Mouse (Mus musculus) gastrocnemius, postnatal 10 days (tissue): ENCODE data around the gene Hp1bp3. TPM values are rescaled to one million over a fixed set of nuclear protein-coding genes. Genes with fewer than 3 reads are reported as not detected.

Experiments
- DNase-seq: peaks from one replicate; pipeline ENCODE4 v3.0.0; 2021; ENCODE audit warnings: mixed read lengths
- long read RNA-seq, 2 experiments: library from polyadenylated mRNA; stranded (forward); transcript quantifications; one replicate each; pipeline ENCODE4 v2.0.0; 2021
- total RNA-seq, 2 experiments: library from RNA; stranded (reverse); gene quantifications; 2 replicates each; pipeline ENCODE4 v1.2.3; 2021

Gene Hp1bp3
- 10 to 100 TPM; 65.5 to 73.8 TPM for total RNA-seq
- long read RNA-seq, experiment 1, transcript Hp1bp3-201 (13 exons, 3,311 nt) = minor isoform, 14 of 57 reads
- long read RNA-seq, experiment 1, transcript Hp1bp3-202 (12 exons, 3,113 nt) = major isoform, 15 of 57 reads
- long read RNA-seq, experiment 1, partial matches to known transcripts = 12 of 57 reads
- long read RNA-seq, experiment 1, other reads (novel, unspliced or antisense) = 14 of 57 reads
- long read RNA-seq, experiment 2, transcript Hp1bp3-201 (13 exons, 3,311 nt) = minor isoform, 5 of 42 reads
- long read RNA-seq, experiment 2, transcript Hp1bp3-202 (12 exons, 3,113 nt) = major isoform, 16 of 42 reads
- long read RNA-seq, experiment 2, partial matches to known transcripts = 18 of 42 reads
- long read RNA-seq, experiment 2, other reads (novel, unspliced or antisense) = 3 of 42 reads

DNA sequence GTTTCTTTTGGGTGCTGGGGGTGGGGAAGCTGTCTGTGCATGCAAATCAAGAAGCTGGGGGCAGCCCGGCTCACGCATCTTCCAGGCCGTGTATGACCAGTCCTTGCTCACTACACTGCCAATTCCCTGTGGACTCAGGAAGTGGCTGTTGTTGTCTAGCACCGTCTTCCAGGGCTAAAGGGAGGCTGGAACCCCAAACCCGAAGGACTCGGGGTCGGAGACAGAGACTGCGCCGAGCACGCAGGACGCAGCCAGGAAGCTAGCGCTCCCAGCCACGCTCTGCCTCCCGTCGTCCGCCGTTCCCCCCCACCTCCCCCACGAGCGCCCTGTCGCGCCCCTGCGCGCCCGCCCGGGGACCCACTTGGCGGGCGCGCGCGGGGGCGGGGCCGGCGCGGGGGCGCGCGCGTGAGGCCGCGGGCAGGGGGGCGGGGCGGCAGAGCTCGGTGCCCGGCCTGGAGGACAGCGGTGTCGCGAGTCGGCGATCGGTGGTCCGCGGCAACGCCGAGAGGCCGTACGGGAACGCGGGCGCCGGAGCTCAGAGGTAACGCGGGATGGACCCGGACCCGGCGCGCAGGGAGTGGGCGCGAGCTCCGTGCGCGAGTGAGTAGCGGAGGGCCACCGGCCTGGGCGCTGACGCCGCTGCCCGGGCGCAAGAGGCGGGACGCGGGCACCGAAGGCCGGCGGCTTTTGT is at the start of gene Hp1bp3:
Gene Hp1bp3 (plus strand): TSS at position 97 of the 691 bp plus-strand sequence.
- DNase-seq = peak; percentile 82

DNA sequence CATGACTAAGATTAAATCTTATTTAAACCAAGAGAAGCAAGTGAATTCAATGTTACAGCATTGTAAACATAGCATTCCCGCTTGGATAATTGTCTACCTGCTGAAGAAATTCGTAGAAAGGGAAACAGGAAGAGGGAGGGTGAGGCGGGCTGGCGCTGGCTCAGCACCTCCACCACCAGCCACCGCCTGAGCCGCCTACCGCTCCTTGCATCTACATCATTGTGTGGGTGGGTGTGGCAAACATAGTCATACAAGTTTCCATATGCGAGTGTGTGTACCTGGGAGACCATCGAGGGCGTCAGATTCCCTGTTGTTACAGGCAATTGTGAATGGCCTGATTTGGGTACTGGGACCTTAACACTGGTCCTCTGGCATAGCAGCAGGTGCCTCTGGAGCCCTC is 49.6 kb upstream of the Hp1bp3 start:
- no peak for DNase-seq

DNA sequence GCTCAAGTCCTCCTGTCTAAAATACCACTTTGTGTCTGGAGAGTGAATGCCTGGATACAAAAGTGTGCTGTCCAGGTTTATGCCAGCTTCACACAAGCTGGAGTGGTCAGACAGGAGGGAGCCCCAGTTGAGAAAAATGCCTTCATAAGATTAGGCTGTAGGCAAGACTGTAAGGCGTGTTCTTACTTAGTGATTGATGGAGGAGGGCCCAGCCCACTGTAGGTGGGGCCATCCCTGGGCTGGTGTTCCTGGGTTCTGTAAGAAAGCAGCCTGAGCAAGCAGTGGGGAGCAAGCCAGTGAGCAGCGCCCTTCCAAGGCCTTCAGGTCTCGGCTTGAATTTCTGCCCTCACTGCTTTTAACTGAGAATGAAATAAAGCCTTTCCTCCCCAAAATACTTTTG is 47.9 kb upstream of the Hp1bp3 start:
- DNase-seq = no peak

- no peak for DNase-seq
Observed at GRCm38 (mm10) chr4:138169420-138169819, 46.7 kb upstream of the Hp1bp3 start.

- no peak for DNase-seq
Observed at GRCm38 (mm10) chr4:138172686-138173085, 43.4 kb upstream of the Hp1bp3 start.

GRCm38 (mm10) chr4:138179391-138179790 is 36.7 kb upstream of the Hp1bp3 start:
- DNase-seq = no peak

- DNase-seq = no peak
Observed at GRCm38 (mm10) chr4:138180719-138181118, 35.4 kb upstream of the Hp1bp3 start.

DNA sequence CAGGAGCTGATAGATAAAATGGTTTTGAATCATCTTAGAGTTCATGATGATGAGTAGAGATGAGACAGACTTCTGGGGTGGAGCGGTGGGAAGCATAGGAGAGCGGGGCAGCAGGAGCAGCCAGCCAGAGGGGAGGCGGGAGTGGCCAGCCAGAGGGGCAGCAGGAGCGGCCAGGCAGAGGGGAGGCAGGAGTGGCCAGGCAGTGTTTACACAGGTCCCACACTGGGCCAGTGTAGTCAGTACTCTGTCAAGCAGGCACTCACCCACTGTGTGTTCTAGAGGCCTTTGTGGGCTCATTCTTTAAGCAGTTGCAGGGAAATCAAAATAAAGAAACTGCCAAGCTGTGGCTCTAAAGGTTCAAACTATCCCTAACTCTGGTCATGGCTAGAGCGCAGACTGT is 32.0 kb upstream of the Hp1bp3 start:
- DNase-seq = no peak

DNA sequence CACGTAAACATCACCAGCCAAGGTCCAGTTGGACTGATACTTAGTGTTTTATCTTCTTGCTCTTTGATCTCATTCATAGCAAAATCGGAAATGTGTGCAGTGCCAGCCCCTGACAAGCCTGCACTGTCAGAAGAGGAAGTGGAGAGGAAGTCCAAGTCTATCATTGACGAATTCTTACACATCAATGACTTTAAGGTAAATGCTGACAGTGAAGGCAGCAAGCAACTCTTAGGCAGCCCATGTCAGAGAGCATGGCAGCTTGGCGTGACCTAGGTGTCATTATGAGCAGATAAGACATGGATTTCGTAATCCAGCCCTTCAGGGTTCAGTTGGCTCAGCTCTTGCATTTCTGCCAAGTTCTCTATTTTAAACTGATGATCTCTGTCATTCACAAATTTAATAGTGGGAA is 31.5 kb upstream of the Hp1bp3 start:
- no peak for DNase-seq

GRCm38 (mm10) chr4:138185961-138186360 is 30.1 kb upstream of the Hp1bp3 start:
- no peak for DNase-seq

- no peak for DNase-seq
Observed at GRCm38 (mm10) chr4:138187995-138188394, 28.1 kb upstream of the Hp1bp3 start.

DNA sequence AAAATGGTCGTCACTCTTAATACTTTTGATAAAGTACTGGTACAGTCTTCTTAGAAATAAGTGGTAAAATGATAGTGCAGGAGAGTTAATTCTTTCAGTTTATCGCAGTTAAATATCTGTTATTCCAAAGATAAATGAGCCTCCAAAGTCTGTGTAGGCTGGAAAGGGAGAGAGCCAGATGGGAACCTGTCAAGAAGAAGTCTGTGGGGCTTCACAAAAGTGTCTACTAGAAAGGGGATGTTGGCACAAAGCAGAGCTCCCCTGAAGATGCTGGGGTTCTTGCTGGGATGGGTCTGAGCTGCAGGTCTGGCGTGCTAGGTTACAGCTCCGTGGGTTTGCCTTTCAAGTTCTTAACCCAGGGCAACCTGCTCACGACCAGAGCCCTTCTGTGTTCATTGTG is 23.5 kb upstream of the Hp1bp3 start:
- DNase-seq = no peak

- DNase-seq = no peak
Observed at GRCm38 (mm10) chr4:138200769-138201168, 15.3 kb upstream of the Hp1bp3 start.

DNA sequence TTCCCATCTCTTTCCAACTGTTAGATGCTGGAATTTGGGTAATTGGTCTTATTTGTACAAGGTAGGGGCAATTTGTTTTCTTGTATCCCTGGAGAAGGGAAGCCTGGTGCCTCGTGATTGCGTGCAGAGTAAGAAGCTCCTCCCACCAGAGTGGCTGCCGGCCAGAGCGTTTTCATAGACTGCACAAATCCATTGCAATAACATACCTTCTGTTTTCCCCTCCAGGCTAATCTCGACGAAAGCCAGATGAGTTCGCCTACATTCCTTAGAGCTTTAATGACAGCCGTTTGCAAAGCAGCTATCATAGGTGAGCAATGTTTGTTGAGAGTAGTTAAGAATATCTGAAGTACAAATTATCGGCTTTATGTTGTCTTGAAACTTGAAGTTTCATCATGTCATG is 14.4 kb upstream of the Hp1bp3 start:
- DNase-seq = no peak

DNA sequence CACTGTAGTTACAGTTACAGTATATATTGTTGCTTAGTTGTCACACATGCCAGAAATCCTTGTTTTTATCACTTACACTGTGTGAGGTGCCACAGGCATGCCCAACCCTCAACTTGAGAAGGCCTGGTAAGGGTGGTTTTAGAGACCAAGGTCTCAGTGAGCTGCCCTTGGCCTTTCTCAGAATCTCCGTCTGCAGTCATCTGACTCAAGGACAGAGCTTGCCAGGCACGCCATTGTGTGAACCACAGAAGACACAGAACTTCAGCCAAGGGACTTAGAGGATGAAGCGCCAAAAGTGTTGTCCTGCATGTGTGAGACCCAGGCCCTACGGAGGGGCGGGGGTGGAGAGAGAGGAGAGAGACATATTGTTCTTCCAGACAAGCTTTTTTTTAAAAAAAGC is 6.0 kb upstream of the Hp1bp3 start:
- DNase-seq = no peak

GRCm38 (mm10) chr4:138213861-138214260 is 2.2 kb upstream of the Hp1bp3 start:
- DNase-seq = no peak

- no peak for DNase-seq
Observed at GRCm38 (mm10) chr4:138215671-138216199, 361 bp upstream of the Hp1bp3 start.

DNA sequence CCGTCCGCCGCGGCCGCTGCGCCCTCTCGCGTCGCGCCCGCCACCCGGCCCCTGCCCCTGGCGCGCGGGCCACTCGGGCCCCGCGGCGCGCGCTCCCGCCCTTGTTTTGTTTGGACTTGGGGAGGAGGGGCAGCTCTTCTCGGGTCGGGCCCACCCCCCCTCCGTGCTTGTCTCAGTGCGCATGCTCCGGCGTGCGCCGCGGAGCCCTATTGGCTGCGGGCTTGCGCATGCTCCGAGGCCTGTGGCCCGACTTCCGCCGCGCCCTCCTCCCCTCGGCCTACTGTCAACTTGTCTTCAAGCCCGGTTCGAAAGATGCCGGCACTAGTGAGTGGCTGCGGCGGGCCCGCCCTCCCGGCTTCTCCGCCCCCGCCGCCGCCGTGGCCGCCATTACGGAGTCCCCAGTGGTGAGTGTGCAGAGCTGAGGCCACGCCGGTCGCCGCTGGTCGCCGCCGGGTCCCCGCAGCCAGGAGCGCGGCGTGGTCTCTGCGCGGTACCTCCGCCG is 846 bp downstream of the Hp1bp3 start:
- DNase-seq = peak; percentile 98

- DNase-seq = peak; percentile 47
Observed at GRCm38 (mm10) chr4:138217441-138217840, 1.3 kb downstream of the Hp1bp3 start.

GRCm38 (mm10) chr4:138217951-138218685 is 2.0 kb downstream of the Hp1bp3 start:
- no peak for DNase-seq

- no peak for DNase-seq
Observed at GRCm38 (mm10) chr4:138219331-138219730, 3.2 kb downstream of the Hp1bp3 start.

- DNase-seq = no peak
Observed at GRCm38 (mm10) chr4:138220761-138221160, 4.7 kb downstream of the Hp1bp3 start.

GRCm38 (mm10) chr4:138221406-138221805 is 5.3 kb downstream of the Hp1bp3 start:
- DNase-seq = no peak
